Mouse (Mus musculus) forebrain, embryonic 13.5 days (tissue): ENCODE results near the gene Scoc. TPM values are rescaled to one million over a fixed set of nuclear protein-coding genes. Genes with fewer than 3 reads are reported as not detected.

Source experiments
- ATAC-seq: fragments of 200-750 bp; cut with Nextera tagmentation; 2 replicates; pipeline ENCODE4 v1.8.0; 2017
- H3K27ac ChIP-seq: fragments of 300-500 bp; sonication (generic); 2 replicates; pipeline ENCODE4 v1.5.1; 2015; ENCODE audit warnings: inconsistent platforms, mild to moderate bottlenecking, moderate library complexity
- H3K27me3 ChIP-seq: fragments of 300-500 bp; sonication (generic); 2 replicates; pipeline ENCODE4 v1.6.1; 2015; ENCODE audit warnings: mild to moderate bottlenecking, inconsistent platforms
- H3K36me3 ChIP-seq: fragments of 300-500 bp; sonication (generic); 2 replicates; pipeline ENCODE4 v1.6.1; 2015; ENCODE audit warnings: mild to moderate bottlenecking, inconsistent platforms; ENCODE audit not compliant: poor library complexity, severe bottlenecking
- H3K4me1 ChIP-seq: fragments of 300-500 bp; sonication (generic); 2 replicates; pipeline ENCODE4 v1.6.1; 2015; ENCODE audit warnings: inconsistent platforms
- H3K4me2 ChIP-seq: fragments of 300-500 bp; sonication (generic); 2 replicates; pipeline ENCODE4 v1.6.1; 2015; ENCODE audit warnings: inconsistent platforms, mild to moderate bottlenecking, moderate library complexity
- H3K4me3 ChIP-seq: fragments of 300-500 bp; sonication (generic); 2 replicates; pipeline ENCODE4 v1.5.1; 2015; ENCODE audit warnings: mild to moderate bottlenecking, inconsistent platforms
- H3K9ac ChIP-seq: fragments of 300-500 bp; sonication (generic); 2 replicates; pipeline ENCODE4 v1.6.1; 2015; ENCODE audit warnings: mild to moderate bottlenecking, inconsistent platforms
- H3K9me3 ChIP-seq: fragments of 300-500 bp; sonication (generic); replicated peaks from 2 replicates; pipeline ENCODE4 v1.6.1; 2016; ENCODE audit warnings: inconsistent platforms
- WGBS: fragments of 180-500 bp; shearing (Covaris S2); methylation state at CpG from one replicate; pipeline ENCODE4 v1.1.7; 2015; 5-methylcytosine and 5-hydroxymethylcytosine counted together
- polyA plus RNA-seq: library from polyadenylated mRNA; unstranded; fragments of >200 nt; fragmentation: Nextera tagmentation; extraction: Ambion mirVana; gene quantifications from 2 replicates; pipeline ENCODE4 v1.2.1, GENCODE M21; 2015

Scoc gene
- polyA plus RNA-seq, 1 experiment from 2014 or later = 198 TPM

GRCm38 (mm10) chr8:83426104-83426759, 32.0 kb downstream of the Scoc start:
- Histone ChIP-seq H3K36me3 (0 out of 2 replicates have a peak, but pooled peaks cover 3% of the 10 kb centered on the region), H3K9ac (no peak overlapping the region), H3K9me3 (no peaks in the 10 kb centered on the region), H3K27ac (no peak overlapping the region), H3K4me2 (no peak overlapping the region), H3K4me3 (no peak overlapping the region), H3K4me1 (no peaks in the 10 kb centered on the region), H3K27me3 (no peaks in the 10 kb centered on the region)
- 83% methylated on average over 11 of the region's 11 CpGs for WGBS
- ATAC-seq = no peak

GRCm38 (mm10) chr8:83425202-83425601, 33.0 kb downstream of the Scoc start:
- no peak overlapping the region for H3K4me2 ChIP-seq
- no peak overlapping the region for H3K9ac ChIP-seq
- H3K36me3 ChIP-seq = 0 out of 2 replicates have a peak, but pooled peaks cover 3% of the 10 kb centered on the region
- H3K9me3 ChIP-seq = no peaks in the 10 kb centered on the region
- 88% methylated on average over 6 of the region's 6 CpGs for WGBS
- H3K27me3 ChIP-seq = no peaks in the 10 kb centered on the region
- no peak for ATAC-seq
- H3K4me3 ChIP-seq = no peak overlapping the region
- H3K27ac ChIP-seq = no peak overlapping the region
- no peaks in the 10 kb centered on the region for H3K4me1 ChIP-seq

- Histone ChIP-seq H3K27ac (no peak overlapping the region), H3K4me3 (no peak overlapping the region), H3K9me3 (no peaks in the 10 kb centered on the region), H3K27me3 (no peaks in the 10 kb centered on the region), H3K9ac (no peak overlapping the region), H3K4me1 (no peaks in the 10 kb centered on the region), H3K36me3 (0 out of 2 replicates have a peak, but pooled peaks cover 3% of the 10 kb centered on the region), H3K4me2 (no peak overlapping the region)
- ATAC-seq = no peak
- WGBS = 83% methylated on average over 13 of the region's 13 CpGs
These were observed 35.0 kb downstream of the Scoc start for GRCm38 (mm10) chr8:83423032-83423825.

- 100% methylated on average over 1 of the region's 1 CpGs for WGBS
- Histone ChIP-seq H3K27me3 (no peaks in the 10 kb centered on the region), H3K4me3 (no peak overlapping the region), H3K9ac (no peak overlapping the region), H3K4me2 (no peak overlapping the region), H3K4me1 (no peaks in the 10 kb centered on the region), H3K36me3 (0 out of 2 replicates have a peak, but pooled peaks cover 3% of the 10 kb centered on the region), H3K27ac (no peak overlapping the region), H3K9me3 (no peaks in the 10 kb centered on the region)
- no peak for ATAC-seq
These were observed 36.8 kb downstream of the Scoc start for GRCm38 (mm10) chr8:83421354-83421753.

GRCm38 (mm10) chr8:83418805-83419516, 39.2 kb downstream of the Scoc start:
- Histone ChIP-seq H3K9ac (no peak overlapping the region), H3K4me1 (no peaks in the 10 kb centered on the region), H3K9me3 (no peaks in the 10 kb centered on the region), H3K27me3 (no peaks in the 10 kb centered on the region), H3K4me2 (no peak overlapping the region), H3K27ac (no peak overlapping the region), H3K36me3 (no peaks in the 10 kb centered on the region), H3K4me3 (no peak overlapping the region)
- WGBS = 94% methylated on average over 11 of the region's 11 CpGs
- no peak for ATAC-seq

GRCm38 (mm10) chr8:83417970-83418369, 40.2 kb downstream of the Scoc start:
- Histone ChIP-seq H3K27ac (no peak overlapping the region), H3K4me2 (no peak overlapping the region), H3K4me3 (no peak overlapping the region), H3K27me3 (no peaks in the 10 kb centered on the region), H3K36me3 (no peaks in the 10 kb centered on the region), H3K4me1 (no peaks in the 10 kb centered on the region), H3K9ac (no peak overlapping the region), H3K9me3 (no peaks in the 10 kb centered on the region)
- WGBS = 87% methylated on average over 6 of the region's 6 CpGs
- no peak for ATAC-seq

- no peak overlapping the region for H3K4me3 ChIP-seq
- 95% methylated on average over 15 of the region's 15 CpGs for WGBS
- no peaks in the 10 kb centered on the region for H3K4me1 ChIP-seq
- no peaks in the 10 kb centered on the region for H3K9me3 ChIP-seq
- no peak overlapping the region for H3K4me2 ChIP-seq
- H3K27me3 ChIP-seq = no peaks in the 10 kb centered on the region
- no peak overlapping the region for H3K9ac ChIP-seq
- no peak overlapping the region for H3K27ac ChIP-seq
- H3K36me3 ChIP-seq = no peaks in the 10 kb centered on the region
- no peak for ATAC-seq
These were observed 41.3 kb downstream of the Scoc start for GRCm38 (mm10) chr8:83416878-83417277.

- Histone ChIP-seq H3K9me3 (no peaks in the 10 kb centered on the region), H3K9ac (no peak overlapping the region), H3K4me1 (no peaks in the 10 kb centered on the region), H3K27me3 (no peaks in the 10 kb centered on the region), H3K27ac (no peak overlapping the region), H3K36me3 (no peaks in the 10 kb centered on the region), H3K4me2 (no peak overlapping the region), H3K4me3 (no peak overlapping the region)
- ATAC-seq = no peak
- WGBS = 87% methylated on average over 7 of the region's 7 CpGs
These were observed 49.7 kb downstream of the Scoc start for GRCm38 (mm10) chr8:83408496-83408895.

GRCm38 (mm10) chr8:83406836-83407235, 51.4 kb downstream of the Scoc start:
- Histone ChIP-seq H3K27ac (no peak overlapping the region), H3K4me3 (no peak overlapping the region), H3K36me3 (no peaks in the 10 kb centered on the region), H3K9me3 (no peaks in the 10 kb centered on the region), H3K9ac (no peak overlapping the region), H3K4me2 (no peak overlapping the region), H3K4me1 (no peaks in the 10 kb centered on the region), H3K27me3 (no peaks in the 10 kb centered on the region)
- 39% methylated on average over 6 of the region's 6 CpGs for WGBS
- no peak for ATAC-seq

GRCm38 (mm10) chr8:83405548-83405947, 52.6 kb downstream of the Scoc start:
- Histone ChIP-seq H3K4me2 (no peak overlapping the region), H3K27ac (no peak overlapping the region), H3K36me3 (no peaks in the 10 kb centered on the region), H3K27me3 (no peaks in the 10 kb centered on the region), H3K4me1 (no peaks in the 10 kb centered on the region), H3K9me3 (no peaks in the 10 kb centered on the region), H3K9ac (no peak overlapping the region), H3K4me3 (no peak overlapping the region)
- 86% methylated on average over 10 of the region's 10 CpGs for WGBS
- ATAC-seq = no peak

- 76% methylated on average over 4 of the region's 4 CpGs for WGBS
- no peak overlapping the region for H3K9ac ChIP-seq
- H3K27me3 ChIP-seq = no peaks in the 10 kb centered on the region
- H3K27ac ChIP-seq = no peak overlapping the region
- no peaks in the 10 kb centered on the region for H3K4me1 ChIP-seq
- no peaks in the 10 kb centered on the region for H3K9me3 ChIP-seq
- no peak overlapping the region for H3K4me3 ChIP-seq
- no peak overlapping the region for H3K4me2 ChIP-seq
- no peak for ATAC-seq
- no peaks in the 10 kb centered on the region for H3K36me3 ChIP-seq
These were observed 60.5 kb downstream of the Scoc start for GRCm38 (mm10) chr8:83397726-83398125.

GRCm38 (mm10) chr8:83396680-83397079, 61.5 kb downstream of the Scoc start:
- H3K27ac ChIP-seq = no peak overlapping the region
- H3K9ac ChIP-seq = no peak overlapping the region
- no peak for ATAC-seq
- H3K27me3 ChIP-seq = no peaks in the 10 kb centered on the region
- H3K4me2 ChIP-seq = no peak overlapping the region
- no peaks in the 10 kb centered on the region for H3K4me1 ChIP-seq
- H3K36me3 ChIP-seq = no peaks in the 10 kb centered on the region
- H3K9me3 ChIP-seq = no peaks in the 10 kb centered on the region
- no peak overlapping the region for H3K4me3 ChIP-seq
- 86% methylated on average over 6 of the region's 6 CpGs for WGBS
